Mouse (Mus musculus) liver, embryonic 16.5 days (tissue): ENCODE measurements around the gene Gm45234. TPM values are rescaled to one million over a fixed set of nuclear protein-coding genes. Genes with fewer than 3 reads are reported as not detected.

Experiments
- ATAC-seq: fragments of 200-750 bp; cut with Nextera tagmentation; 2 replicates; pipeline ENCODE4 v1.8.0; 2017; ENCODE audit warnings: low read depth, mild to moderate bottlenecking, moderate number of reproducible peaks, moderate library complexity
- H3K27ac ChIP-seq: fragments of 300-500 bp; sonication (generic); 2 replicates; pipeline ENCODE4 v1.5.1; 2014; ENCODE audit warnings: mild to moderate bottlenecking, low read length
- H3K27me3 ChIP-seq: fragments of 300-500 bp; sonication (generic); 2 replicates; pipeline ENCODE4 v1.6.1; 2014; ENCODE audit warnings: low read depth, low read length, mixed read lengths; ENCODE audit not compliant: control insufficient read depth, insufficient read depth
- H3K36me3 ChIP-seq: fragments of 300-500 bp; sonication (generic); 2 replicates; pipeline ENCODE4 v1.6.1; 2014; ENCODE audit warnings: mild to moderate bottlenecking; ENCODE audit not compliant: control insufficient read depth, insufficient read depth
- H3K4me1 ChIP-seq: fragments of 300-500 bp; sonication (generic); 2 replicates; pipeline ENCODE4 v1.6.1; 2014; ENCODE audit warnings: low read depth, low read length, mixed read lengths; ENCODE audit not compliant: control insufficient read depth
- H3K4me2 ChIP-seq: fragments of 300-500 bp; sonication (generic); 2 replicates; pipeline ENCODE4 v1.6.1; 2014; ENCODE audit warnings: low read depth, low read length, mixed read lengths
- H3K4me3 ChIP-seq: fragments of 300-500 bp; sonication (generic); 2 replicates; pipeline ENCODE4 v1.5.1; 2014; ENCODE audit warnings: low read depth, mild to moderate bottlenecking, low read length
- H3K9ac ChIP-seq: fragments of 300-500 bp; sonication (generic); 2 replicates; pipeline ENCODE4 v1.6.1; 2014; ENCODE audit warnings: low read depth, low read length
- H3K9me3 ChIP-seq: fragments of 300-500 bp; sonication (generic); replicated peaks from 2 replicates; pipeline ENCODE4 v1.6.1; 2016; ENCODE audit warnings: low read length; ENCODE audit not compliant: control insufficient read depth
- WGBS: fragments of 180-500 bp; shearing (Covaris S2); extraction: QIAGEN DNeasy Blood & Tissue Kit; methylation state at CpG from one replicate; pipeline ENCODE4 v1.1.7; 2014; ENCODE audit not compliant: insufficient replicate concordance; 5-methylcytosine and 5-hydroxymethylcytosine counted together
- polyA plus RNA-seq: library from polyadenylated mRNA; unstranded; fragments of >200 nt; fragmentation: Nextera tagmentation; extraction: Ambion mirVana; gene quantifications from 2 replicates; pipeline ENCODE4 v1.2.1, GENCODE M21; 2015

Gm45234 gene
- polyA plus RNA-seq, 1 experiment from 2014 or later = not detected

DNA sequence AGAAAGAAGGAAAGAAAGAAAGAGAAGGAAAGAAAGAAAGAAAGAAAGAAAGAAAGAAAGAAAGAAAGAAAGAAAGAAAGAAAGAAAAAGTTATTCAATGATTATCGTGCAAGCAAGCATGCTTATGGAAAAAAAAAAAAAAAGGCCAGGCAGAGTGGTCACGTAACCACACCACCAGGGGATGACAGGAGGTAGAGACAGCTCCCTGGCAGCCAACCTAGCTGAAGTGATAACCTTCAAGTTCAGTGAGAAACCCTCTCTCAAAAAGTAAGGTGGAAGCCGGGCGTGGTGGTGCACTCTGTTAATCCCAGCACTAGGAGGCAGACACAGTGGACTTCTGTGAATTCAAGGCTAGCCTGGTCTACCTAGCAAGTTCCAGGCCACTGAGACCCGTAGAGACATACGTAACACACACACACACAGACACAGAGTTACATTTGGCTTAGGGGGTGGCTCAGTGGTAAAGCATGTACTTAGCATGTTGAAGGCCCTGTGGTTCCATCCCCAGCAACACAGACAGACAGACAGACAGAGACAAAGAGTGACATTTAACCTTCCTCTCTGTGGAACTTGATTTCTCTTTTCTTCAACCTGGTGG is 32.8 kb downstream of the Gm45234 start:
- no peak for ATAC-seq
- Histone ChIP-seq H3K4me1 (peaks cover 36% of the 10 kb centered on the region), H3K9ac (no peak overlapping the region; the same call in 1 of the 2 replicates), H3K4me3 (no peak overlapping the region), H3K27ac (peak overlapping the region; percentile 43), H3K27me3 (no peaks in the 10 kb centered on the region), H3K4me2 (no peak overlapping the region), H3K36me3 (no peaks in the 10 kb centered on the region), H3K9me3 (no peaks in the 10 kb centered on the region)
- 58% methylated on average over 6 of the region's 6 CpGs for WGBS

DNA sequence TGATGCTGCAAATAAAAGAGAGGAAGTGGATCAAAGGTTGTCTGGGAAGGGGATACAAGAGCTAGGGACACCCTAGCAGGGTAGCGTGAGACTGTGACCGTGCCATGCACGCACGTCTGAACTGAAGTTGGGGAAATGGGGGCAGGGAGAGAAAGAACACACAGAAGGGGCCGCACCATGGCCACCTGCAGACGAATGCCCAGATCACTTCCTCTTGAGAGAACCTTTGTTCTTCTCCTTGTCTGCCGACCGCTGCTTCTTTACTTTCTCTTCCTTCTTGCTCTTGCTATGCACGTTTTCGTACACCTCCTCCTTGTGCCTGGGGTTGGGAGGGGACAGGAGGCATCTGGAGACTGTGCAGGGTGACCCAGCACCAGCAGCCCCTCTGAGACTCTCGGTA is 34.9 kb downstream of the Gm45234 start:
- ATAC-seq = no peak
- WGBS = 54% methylated on average over 11 of the region's 11 CpGs
- Histone ChIP-seq H3K27me3 (no peaks in the 10 kb centered on the region), H3K9ac (no peak overlapping the region), H3K4me1 (peaks cover 36% of the 10 kb centered on the region), H3K9me3 (no peaks in the 10 kb centered on the region), H3K4me2 (no peak overlapping the region), H3K27ac (peak overlapping the region; percentile 54; the same call in 1 of the 2 replicates), H3K36me3 (peaks cover 10% of the 10 kb centered on the region), H3K4me3 (no peak overlapping the region)

DNA sequence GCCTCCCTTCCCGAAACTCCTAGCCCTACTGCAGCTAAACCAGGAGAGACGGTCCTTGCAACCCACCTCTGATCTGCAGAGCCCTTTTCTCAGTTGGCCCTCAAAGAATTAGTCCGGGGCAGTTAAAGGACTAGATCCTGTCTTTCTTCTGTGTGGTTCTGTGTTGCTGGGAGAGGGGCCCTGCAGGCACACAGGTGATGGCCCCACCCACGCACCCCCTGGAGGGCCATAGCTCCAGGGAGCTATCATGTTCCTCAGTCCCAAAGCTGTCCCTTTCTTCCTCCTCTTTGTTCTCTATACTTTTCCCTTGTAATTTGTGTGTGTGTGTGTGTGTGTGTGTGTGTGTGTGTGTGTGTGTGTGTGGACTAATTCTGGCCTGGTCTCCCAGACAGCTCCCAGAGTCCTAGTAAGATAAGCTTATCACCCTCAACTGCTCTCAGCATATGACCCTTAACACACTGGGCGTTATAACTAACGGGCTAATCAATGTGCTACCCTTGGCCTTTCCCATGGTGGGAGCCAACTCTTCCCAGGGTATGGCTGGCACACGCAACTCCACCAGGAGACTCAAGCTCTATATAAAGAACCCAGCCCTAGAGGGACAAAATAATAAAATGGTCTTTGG is 36.4 kb downstream of the Gm45234 start:
- Histone ChIP-seq H3K4me1 (peaks cover 34% of the 10 kb centered on the region), H3K4me3 (no peak overlapping the region)

DNA sequence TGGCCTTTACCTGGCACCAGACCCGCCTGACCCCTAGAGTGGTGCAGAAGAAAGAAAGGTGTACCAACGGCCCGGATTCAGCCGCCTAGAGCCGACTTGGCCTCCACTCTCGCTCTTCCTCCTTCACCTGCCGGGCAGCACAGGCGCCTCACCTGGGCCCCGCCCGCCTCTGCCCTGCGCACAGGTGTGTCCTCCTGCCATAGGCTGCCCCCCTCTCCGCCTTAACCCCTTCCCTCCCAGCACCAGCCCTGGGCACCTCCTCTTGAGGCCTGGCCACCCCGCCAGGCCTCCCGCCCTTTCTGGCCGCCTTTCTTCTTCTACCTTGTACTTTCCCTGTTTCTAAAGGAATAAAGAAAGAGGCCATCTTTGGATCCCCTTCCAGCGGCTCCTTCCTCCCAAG is 37.1 kb downstream of the Gm45234 start:
- H3K4me2 ChIP-seq = no peak overlapping the region
- H3K9ac ChIP-seq = no peak overlapping the region
- WGBS = 81% methylated on average over 14 of the region's 16 CpGs
- H3K9me3 ChIP-seq = no peaks in the 10 kb centered on the region
- ATAC-seq = no peak
- H3K4me1 ChIP-seq = peaks cover 36% of the 10 kb centered on the region
- H3K4me3 ChIP-seq = no peak overlapping the region
- no peaks in the 10 kb centered on the region for H3K27me3 ChIP-seq
- peaks cover 30% of the 10 kb centered on the region for H3K36me3 ChIP-seq
- peak overlapping the region; percentile 55 for H3K27ac ChIP-seq

More for the DNA sequence above, 36.4 kb downstream of the Gm45234 start:
- peak overlapping the region; percentile 55 for H3K27ac ChIP-seq
- peak overlapping the region; percentile 19; the same call in 1 of the 2 replicates for H3K9ac ChIP-seq
- H3K36me3 ChIP-seq = peaks cover 24% of the 10 kb centered on the region
- no peaks in the 10 kb centered on the region for H3K27me3 ChIP-seq
- 38% methylated on average over 7 of the region's 7 CpGs for WGBS
- ATAC-seq = peak; percentile 89
- no peaks in the 10 kb centered on the region for H3K9me3 ChIP-seq
- peak overlapping the region; percentile 10; the same call in 1 of the 2 replicates for H3K4me2 ChIP-seq

DNA sequence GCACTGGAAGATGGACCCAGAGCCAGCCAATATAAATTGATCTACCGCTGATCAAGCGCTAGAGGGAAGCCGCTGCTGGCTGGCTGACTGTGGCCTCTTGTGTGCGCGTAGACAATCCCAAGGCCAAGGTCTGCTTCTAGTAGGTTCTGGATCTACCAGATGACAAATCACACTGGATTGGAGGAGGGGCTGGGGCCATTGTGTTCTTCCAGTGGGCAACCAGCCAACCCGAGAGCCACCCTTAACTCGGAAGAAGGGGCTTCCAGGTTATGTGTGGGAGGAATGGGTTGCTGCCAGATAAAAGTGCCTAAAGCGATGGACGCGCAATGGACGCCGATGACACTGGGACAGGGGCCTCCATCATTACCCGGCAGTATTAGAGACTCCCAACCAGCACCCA is 37.9 kb downstream of the Gm45234 start:
- Histone ChIP-seq H3K9me3 (no peaks in the 10 kb centered on the region), H3K4me2 (no peak overlapping the region), H3K27me3 (no peaks in the 10 kb centered on the region), H3K9ac (no peak overlapping the region), H3K4me1 (peaks cover 39% of the 10 kb centered on the region), H3K27ac (no peak overlapping the region), H3K36me3 (peaks cover 30% of the 10 kb centered on the region), H3K4me3 (no peak overlapping the region)
- ATAC-seq = no peak
- WGBS = 87% methylated on average over 13 of the region's 13 CpGs

DNA sequence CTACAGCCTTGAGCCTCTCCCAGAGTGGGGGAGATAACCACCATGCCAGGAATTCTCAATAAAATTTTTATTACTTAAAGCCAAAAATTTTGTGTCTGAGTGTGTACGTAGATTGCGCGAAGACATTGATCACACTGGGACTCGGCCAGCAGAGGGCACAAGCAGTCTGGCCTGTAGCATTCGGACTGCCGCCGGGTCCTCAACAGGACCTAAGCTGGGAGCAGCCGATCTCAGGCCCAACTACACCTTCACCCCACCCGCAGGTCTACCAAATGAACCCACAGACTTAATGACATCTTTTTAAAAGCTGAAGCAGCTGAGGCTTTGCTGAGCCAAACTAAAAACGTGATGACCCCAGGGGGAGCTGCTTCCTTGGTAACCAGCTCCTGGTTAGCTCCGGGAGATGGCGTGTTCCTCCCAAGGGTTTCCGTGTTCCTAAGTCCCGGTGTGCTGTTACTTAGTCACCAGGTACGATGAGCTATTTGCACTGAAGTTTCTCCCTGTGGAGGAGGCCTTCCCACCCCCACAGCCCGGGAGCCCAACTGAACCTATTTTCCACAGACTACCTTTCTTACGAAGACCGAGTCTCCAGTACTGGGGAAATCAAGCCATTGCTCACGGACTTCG is 38.8 kb downstream of the Gm45234 start:
- no peak overlapping the region for H3K9ac ChIP-seq
- WGBS = 61% methylated on average over 20 of the region's 20 CpGs
- peaks cover 41% of the 10 kb centered on the region for H3K4me1 ChIP-seq
- H3K4me2 ChIP-seq = no peak overlapping the region
- no peak for ATAC-seq
- H3K27ac ChIP-seq = no peak overlapping the region
- H3K9me3 ChIP-seq = no peaks in the 10 kb centered on the region
- no peaks in the 10 kb centered on the region for H3K27me3 ChIP-seq
- peaks cover 30% of the 10 kb centered on the region for H3K36me3 ChIP-seq
- no peak overlapping the region for H3K4me3 ChIP-seq

DNA sequence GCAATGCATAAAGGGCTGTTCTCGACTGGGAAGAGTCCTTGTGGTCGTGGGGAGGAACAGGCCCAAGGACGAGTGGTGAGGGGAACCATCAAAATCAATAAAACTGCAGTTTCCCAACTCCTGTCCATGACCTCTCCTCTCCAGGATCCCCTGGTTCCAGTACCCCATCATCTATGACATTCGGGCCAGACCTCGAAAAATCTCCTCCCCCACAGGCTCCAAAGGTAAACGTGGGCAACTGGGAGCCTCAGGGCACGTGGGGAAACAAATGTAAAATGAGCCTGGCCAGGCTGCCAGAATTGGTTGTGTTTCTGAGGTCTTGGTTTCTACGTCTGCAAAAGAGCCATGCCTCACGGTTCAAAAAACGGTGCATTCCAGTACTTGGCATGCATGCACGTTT is 42.9 kb downstream of the Gm45234 start:
- peak overlapping the region; percentile 85 for H3K9ac ChIP-seq
- WGBS = 8% methylated on average over 11 of the region's 11 CpGs
- peaks cover 39% of the 10 kb centered on the region for H3K36me3 ChIP-seq
- no peaks in the 10 kb centered on the region for H3K27me3 ChIP-seq
- no peaks in the 10 kb centered on the region for H3K9me3 ChIP-seq
- peak overlapping the region; percentile 98 for H3K4me3 ChIP-seq
- ATAC-seq = no peak
- peak overlapping the region; percentile 82 for H3K4me2 ChIP-seq
- H3K4me1 ChIP-seq = peaks cover 37% of the 10 kb centered on the region
- H3K27ac ChIP-seq = peak overlapping the region; percentile 93

DNA sequence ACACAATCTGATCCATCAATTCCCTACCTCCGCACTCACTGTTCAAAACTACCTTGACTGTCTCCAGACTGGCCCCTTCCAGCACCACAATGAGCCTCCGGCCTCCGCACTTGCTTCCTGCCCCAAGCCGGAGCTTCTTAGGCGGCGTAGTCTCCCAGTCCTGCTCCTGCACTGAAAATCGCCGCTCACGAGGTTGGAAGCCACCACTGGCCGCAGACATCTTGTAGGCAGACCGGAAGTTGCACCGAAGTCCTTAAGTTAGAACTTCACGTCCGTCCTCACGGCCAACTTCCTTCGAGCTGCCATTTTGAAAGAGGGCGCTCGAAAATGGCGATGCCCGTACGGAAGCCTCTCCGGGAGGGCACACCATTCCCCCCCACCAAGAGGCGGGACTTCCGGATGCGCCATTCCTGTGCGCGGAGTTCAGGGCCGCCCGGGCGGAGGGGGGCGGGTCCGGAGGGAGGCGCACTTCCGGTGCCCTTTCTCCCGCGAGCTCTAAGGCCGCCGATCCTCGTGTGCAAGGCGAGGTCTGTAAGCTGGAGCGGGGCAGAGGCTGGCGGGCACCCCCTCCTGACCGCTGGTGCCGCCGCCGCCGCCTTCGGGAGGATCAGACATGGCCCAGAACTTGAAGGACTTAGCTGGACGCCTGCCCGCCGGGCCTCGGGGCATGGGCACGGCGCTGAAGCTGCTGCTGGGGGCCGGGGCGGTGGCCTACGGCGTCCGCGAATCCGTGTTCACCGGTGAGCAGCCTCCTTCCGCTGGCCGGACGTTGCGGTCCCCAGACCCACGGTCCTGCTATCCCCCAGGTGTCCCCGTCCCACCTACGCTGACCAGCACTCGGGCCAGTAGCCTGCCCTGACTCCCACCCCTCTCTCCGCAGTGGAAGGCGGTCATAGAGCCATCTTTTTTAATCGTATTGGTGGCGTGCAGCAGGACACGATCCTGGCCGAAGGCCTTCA is 43.7 kb downstream of the Gm45234 start, which contains the start of the genes Emg1 and Phb2:
Emg1 (minus strand) TSS at position 355 of the 959 bp plus-strand sequence.
Phb2 (plus strand) TSS at position 513 of the 959 bp plus-strand sequence.
- peak within 1 kb of the TSS; percentile 93 for H3K27ac ChIP-seq
- H3K36me3 ChIP-seq = peaks cover 45% of the 10 kb centered on the region
- no peaks in the 10 kb centered on the region for H3K27me3 ChIP-seq
- peak within 1 kb of the TSS; percentile 82 for H3K4me2 ChIP-seq
- peak; percentile 98 for ATAC-seq
- no peaks in the 10 kb centered on the region for H3K9me3 ChIP-seq
- peak within 1 kb of the TSS; percentile 89 for H3K9ac ChIP-seq
- WGBS = under 1% methylated on average over 76 of the region's 76 CpGs
- H3K4me3 ChIP-seq = peak within 1 kb of the TSS; percentile 98
- H3K4me1 ChIP-seq = peaks cover 37% of the 10 kb centered on the region
